Mouse (Mus musculus): ENCODE data around the gene Tk1. TPM values are rescaled to one million over a fixed set of nuclear protein-coding genes. Genes with fewer than 3 reads are reported as not detected.
"Not testable (repeated sequence)": the region's sequence is repeated elsewhere in the genome, so short reads cannot be mapped to it uniquely, and the experiment has no call there.

The Tk1 gene
- polyA plus RNA-seq, 1 experiment from 2014 or later = 51.6 TPM

GRCm38 (mm10) chr11:117792281-117792888, 33.5 kb downstream of the Tk1 start:
- ATAC-seq (replicated peaks; ENCODE audit: low FRiP score, low read depth) = peak; percentile 83
- Histone ChIP-seq H3K4me3 (replicated peaks; ENCODE audit: low read depth, low read length) (0 out of 2 replicates have a peak overlapping the region, but pooled peaks have one; percentile 17), H3K4me1 (replicated peaks; ENCODE audit: insufficient read depth, low read length) (0 out of 2 replicates have a peak, but pooled peaks cover 5% of the 10 kb centered on the region), H3K9me3 (replicated peaks; ENCODE audit: low read length) (no peaks in the 10 kb centered on the region), H3K9ac (ENCODE audit: low read depth, low read length) (peak overlapping the region; percentile 51; the same call in 1 of the 2 replicates), H3K27ac (peak overlapping the region; percentile 48; the same call in 1 of the 2 replicates), H3K27me3 (ENCODE audit: insufficient read depth, low read length) (no peaks in the 10 kb centered on the region), H3K4me2 (ENCODE audit: low read length) (peak overlapping the region; percentile 57), H3K36me3 (ENCODE audit: insufficient read depth, low read length) (no peaks in the 10 kb centered on the region)
- peak; percentile 80 for DNase-seq (ENCODE audit: low spot score)
- TF ChIP-seq CTCF (IDR thresholded peaks at IDR 0.05; ENCODE audit: low read depth) = peak; percentile 33; the same call in 1 of the 2 replicates
- 13% methylated on average over 20 of the region's 22 CpGs for WGBS

- Histone ChIP-seq H3K36me3 (ENCODE audit: insufficient read depth, low read length) (no peaks in the 10 kb centered on the region), H3K9ac (ENCODE audit: low read depth, low read length) (no peak overlapping the region), H3K4me2 (ENCODE audit: low read length) (no peak overlapping the region), H3K4me3 (replicated peaks; ENCODE audit: low read depth, low read length) (no peak overlapping the region), H3K4me1 (replicated peaks; ENCODE audit: insufficient read depth, low read length) (0 out of 2 replicates have a peak, but pooled peaks cover 5% of the 10 kb centered on the region), H3K27me3 (ENCODE audit: insufficient read depth, low read length) (no peaks in the 10 kb centered on the region), H3K9me3 (replicated peaks; ENCODE audit: low read length) (no peaks in the 10 kb centered on the region), H3K27ac (peak overlapping the region; percentile 33; the same call in 1 of the 2 replicates)
- no peak for ATAC-seq (replicated peaks; ENCODE audit: low FRiP score, low read depth)
- 87% methylated on average over 9 of the region's 9 CpGs for WGBS
- TF ChIP-seq CTCF (IDR thresholded peaks at IDR 0.05; ENCODE audit: low read depth) = no peak
- no peak for DNase-seq (ENCODE audit: low spot score)
Observed at GRCm38 (mm10) chr11:117791441-117791761, 34.5 kb downstream of the Tk1 start.

DNA sequence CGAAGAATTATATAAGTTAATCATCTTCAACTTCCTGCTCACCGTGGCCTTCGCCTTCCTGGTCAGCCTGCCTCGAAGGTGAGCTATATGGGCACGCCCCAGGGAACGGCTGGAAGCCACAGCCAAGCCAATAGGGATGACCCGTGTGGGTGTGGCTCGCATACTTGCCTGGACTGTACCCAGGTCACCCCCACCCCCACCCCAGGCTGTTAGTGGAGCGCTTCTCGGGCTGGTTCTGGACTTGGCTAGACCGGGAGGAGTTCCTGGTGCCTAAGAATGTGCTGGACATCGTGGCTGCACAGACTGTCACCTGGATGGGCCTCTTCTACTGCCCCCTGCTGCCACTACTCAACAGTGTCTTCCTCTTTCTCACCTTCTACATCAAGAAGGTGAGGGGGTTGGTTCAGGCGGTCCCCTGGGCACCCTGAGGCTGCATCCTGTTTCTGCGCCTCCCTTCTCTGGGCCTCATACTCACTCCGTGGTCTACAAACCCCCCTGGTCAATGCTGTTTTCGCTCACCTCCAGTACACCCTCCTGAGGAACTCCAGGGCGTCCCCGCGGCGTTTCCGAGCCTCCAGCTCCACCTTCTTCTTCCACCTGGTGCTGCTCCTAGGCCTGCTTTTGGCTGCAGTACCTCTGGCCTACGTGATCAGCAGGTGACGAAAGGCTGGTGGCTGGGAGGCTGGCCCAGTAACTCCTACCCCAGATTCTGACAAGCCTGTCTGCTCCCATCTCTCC, 35.0 kb downstream of the Tk1 start:
- Histone ChIP-seq H3K36me3 (ENCODE audit: insufficient read depth, low read length) (no peaks in the 10 kb centered on the region), H3K27me3 (ENCODE audit: insufficient read depth, low read length) (no peaks in the 10 kb centered on the region), H3K9ac (ENCODE audit: low read depth, low read length) (no peak overlapping the region), H3K4me3 (replicated peaks; ENCODE audit: low read depth, low read length) (no peak overlapping the region; the same call in 1 of the 2 replicates), H3K4me2 (ENCODE audit: low read length) (peak overlapping the region; percentile 51), H3K9me3 (replicated peaks; ENCODE audit: low read length) (no peaks in the 10 kb centered on the region), H3K27ac (peak overlapping the region; percentile 33; the same call in 1 of the 2 replicates), H3K4me1 (replicated peaks; ENCODE audit: insufficient read depth, low read length) (0 out of 2 replicates have a peak, but pooled peaks cover 5% of the 10 kb centered on the region)
- peak; percentile 49 for TF ChIP-seq CTCF (IDR thresholded peaks at IDR 0.05; ENCODE audit: low read depth)
- DNase-seq (ENCODE audit: low spot score) (peak; percentile 51), ATAC-seq (replicated peaks; ENCODE audit: low FRiP score, low read depth) (peak; percentile 79)
- WGBS = 35% methylated on average over 23 of the region's 23 CpGs

- Histone ChIP-seq H3K27me3 (ENCODE audit: insufficient read depth, low read length) (no peaks in the 10 kb centered on the region), H3K9ac (ENCODE audit: low read depth, low read length) (no peak overlapping the region), H3K4me3 (replicated peaks; ENCODE audit: low read depth, low read length) (no peak overlapping the region; the same call in 1 of the 2 replicates), H3K9me3 (replicated peaks; ENCODE audit: low read length) (no peaks in the 10 kb centered on the region), H3K4me2 (ENCODE audit: low read length) (peak overlapping the region; percentile 51), H3K27ac (no peak overlapping the region), H3K4me1 (replicated peaks; ENCODE audit: insufficient read depth, low read length) (0 out of 2 replicates have a peak, but pooled peaks cover 5% of the 10 kb centered on the region), H3K36me3 (ENCODE audit: insufficient read depth, low read length) (no peaks in the 10 kb centered on the region)
- peak; percentile 84 for DNase-seq (ENCODE audit: low spot score)
- peak; percentile 77 for TF ChIP-seq CTCF (IDR thresholded peaks at IDR 0.05; ENCODE audit: low read depth)
- WGBS = 6% methylated on average over 13 of the region's 14 CpGs
- peak; percentile 40 for ATAC-seq (replicated peaks; ENCODE audit: low FRiP score, low read depth)
Observed at GRCm38 (mm10) chr11:117790286-117790685, 35.6 kb downstream of the Tk1 start.

DNA sequence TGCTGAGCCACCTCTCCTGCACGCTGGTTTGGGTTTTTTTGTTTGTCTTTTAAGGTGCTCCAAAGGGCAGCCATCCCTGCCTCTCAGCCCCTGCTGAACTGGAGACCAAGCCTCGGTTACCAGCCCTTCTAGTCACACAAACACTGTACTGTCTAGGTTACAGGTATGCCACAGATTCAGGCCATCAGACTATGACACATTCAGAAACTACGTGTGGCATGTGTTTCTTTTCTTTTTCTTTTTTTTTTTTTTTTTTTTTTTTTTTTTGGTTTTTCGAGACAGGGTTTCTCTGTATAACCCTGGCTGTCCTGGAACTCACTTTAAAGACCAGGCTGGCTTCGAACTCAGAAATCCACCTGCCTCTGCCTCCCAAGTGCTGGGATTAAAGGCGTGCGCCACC, 37.4 kb downstream of the Tk1 start:
- DNase-seq (ENCODE audit: low spot score); H3K9ac ChIP-seq (ENCODE audit: low read depth, low read length); H3K4me2 ChIP-seq (ENCODE audit: low read length); ATAC-seq (replicated peaks; ENCODE audit: low FRiP score, low read depth); H3K9me3 ChIP-seq (replicated peaks; ENCODE audit: low read length); H3K36me3 ChIP-seq (ENCODE audit: insufficient read depth, low read length); H3K4me3 ChIP-seq (replicated peaks; ENCODE audit: low read depth, low read length); H3K27ac ChIP-seq; H3K4me1 ChIP-seq (replicated peaks; ENCODE audit: insufficient read depth, low read length); H3K27me3 ChIP-seq (ENCODE audit: insufficient read depth, low read length): not testable (repeated sequence)
- 81% methylated on average over 7 of the region's 7 CpGs for WGBS

DNA sequence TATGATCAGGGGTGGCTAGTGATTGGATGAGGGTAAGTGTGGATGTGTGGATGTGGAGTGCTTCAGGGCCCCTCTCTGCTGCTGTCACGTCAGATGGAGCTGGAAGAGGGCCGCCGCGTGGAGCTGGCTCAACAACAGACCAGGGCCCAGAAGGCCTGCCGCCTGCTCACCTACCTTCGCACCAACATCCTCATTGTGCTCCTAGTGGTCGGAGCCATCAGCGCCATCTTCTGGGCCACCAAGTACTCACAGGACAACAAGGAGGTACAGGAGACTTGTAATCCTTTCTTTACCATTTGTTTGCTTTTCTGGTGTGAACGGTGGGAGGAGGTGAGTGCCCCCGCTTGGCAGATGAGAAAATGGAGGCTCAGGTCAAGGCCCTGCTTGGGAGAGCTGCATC, 39.6 kb downstream of the Tk1 start:
- Histone ChIP-seq H3K4me1 (replicated peaks; ENCODE audit: insufficient read depth, low read length) (peaks cover 15% of the 10 kb centered on the region), H3K27ac (no peak overlapping the region), H3K27me3 (ENCODE audit: insufficient read depth, low read length) (no peaks in the 10 kb centered on the region), H3K36me3 (ENCODE audit: insufficient read depth, low read length) (no peaks in the 10 kb centered on the region), H3K9me3 (replicated peaks; ENCODE audit: low read length) (no peaks in the 10 kb centered on the region), H3K4me2 (ENCODE audit: low read length) (no peak overlapping the region), H3K4me3 (replicated peaks; ENCODE audit: low read depth, low read length) (no peak overlapping the region), H3K9ac (ENCODE audit: low read depth, low read length) (no peak overlapping the region)
- WGBS = 5% methylated on average over 10 of the region's 10 CpGs
- peak; percentile 84 for TF ChIP-seq CTCF (IDR thresholded peaks at IDR 0.05; ENCODE audit: low read depth)
- peak; percentile 83 for DNase-seq (ENCODE audit: low spot score)
- ATAC-seq (replicated peaks; ENCODE audit: low FRiP score, low read depth) = no peak
